Mouse (Mus musculus): Measurements from ENCODE around the gene Rgl1.

GRCm38 (mm10) chr1:152659961-152660360 lies 106.2 kb downstream of the Rgl1 start:
- no peak for TF ChIP-seq CTCF (IDR thresholded peaks at IDR 0.05; ENCODE audit: low read depth, low read length)
- no peak for TF ChIP-seq POLR2A (IDR thresholded peaks at IDR 0.05; ENCODE audit: borderline replicate concordance, low read depth, low read length)

All from bone marrow macrophage, adult 2 months (primary cell).